9 mouse cellular contexts compared by ENCODE assay signal in the genomic region with DNA sequence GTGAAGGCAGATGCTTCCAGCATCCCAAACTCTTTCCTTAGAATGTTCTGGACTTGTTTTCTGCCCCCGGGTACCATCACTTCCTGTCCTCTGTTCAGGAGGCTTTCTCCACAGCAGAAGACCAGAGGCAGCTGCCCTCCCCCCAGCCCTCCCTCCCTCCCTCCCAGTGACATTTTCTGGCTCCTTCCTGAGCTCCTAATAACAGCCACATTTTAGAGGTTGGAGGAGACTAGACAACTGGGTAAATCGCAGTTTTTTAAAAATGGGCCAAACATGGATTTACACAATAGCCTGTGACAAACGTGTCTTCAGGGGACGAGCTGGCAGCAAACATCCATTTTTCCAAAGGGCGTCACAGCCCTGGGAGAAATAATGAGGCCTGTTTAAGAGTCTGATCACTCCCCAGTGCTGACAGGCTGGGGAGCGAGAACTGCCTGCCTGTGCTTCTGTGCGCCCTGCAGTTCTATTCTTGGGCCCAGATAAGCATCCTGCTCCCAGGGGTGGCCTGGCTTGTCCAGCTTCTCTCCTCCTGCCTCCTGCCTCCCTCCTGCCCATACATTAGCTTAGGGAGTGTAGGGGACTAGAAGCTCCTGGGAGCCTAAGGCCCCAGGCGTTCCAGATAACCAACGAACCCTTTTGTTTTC.
DNase-seq lines count a peak whose midpoint lies in the region; ATAC-seq and TF ChIP-seq lines count a peak whose summit lies in the region.
"Had no signal": no experiment of that assay in that cellular context is flagged by ENCODE, and none has a peak within 500 bp of the region (broad histone marks: within the 10 kb centered on the region; RNA-seq: fewer than 3 reads in every experiment).

No protein-coding gene starts in this region.

- no peak overlapping the region for H3K4me3 ChIP-seq in forebrain, embryonic 11.5 days (ENCODE audit: low read depth, low read length)
- no peak overlapping the region for H3K4me3 ChIP-seq in heart, postnatal 0 days (ENCODE audit: low read depth, low read length)
- H3K4me3 ChIP-seq in midbrain, embryonic 12.5 days, result no peak overlapping the region

- WGBS in forebrain, embryonic 11.5 days, result 18% methylated on average over 9 of the region's 9 CpGs
- 11% methylated on average over 9 of the region's 9 CpGs for WGBS in heart, postnatal 0 days
- WGBS in midbrain, embryonic 12.5 days, result 26% methylated on average over 9 of the region's 9 CpGs

- no peak overlapping the region for H3K4me2 ChIP-seq in forebrain, embryonic 11.5 days (ENCODE audit: low read depth, low read length, severe bottlenecking)
- H3K4me2 ChIP-seq in heart, postnatal 0 days (ENCODE audit: low read depth, low read length), result no peak overlapping the region
- H3K4me2 ChIP-seq in midbrain, embryonic 12.5 days (replicated peaks), result no peak overlapping the region

- no peaks in the 10 kb centered on the region for H3K36me3 ChIP-seq in forebrain, embryonic 11.5 days (ENCODE audit: control insufficient read depth, insufficient read depth, low read length)
- no peaks in the 10 kb centered on the region for H3K36me3 ChIP-seq in heart, postnatal 0 days (replicated peaks; ENCODE audit: control insufficient read depth, insufficient read depth, low read length)
- no peaks in the 10 kb centered on the region for H3K36me3 ChIP-seq in midbrain, embryonic 12.5 days

- intact Hi-C loops in left cerebral cortex, postnatal 36 days (cut with DNase I), result no loop called here

- peak overlapping the region; percentile 37; the same call in 1 of the 2 replicates for H3K9ac ChIP-seq in forebrain, embryonic 11.5 days (ENCODE audit: low read length)
- H3K9ac ChIP-seq in heart, postnatal 0 days (replicated peaks; ENCODE audit: low read depth, low read length), result no peak overlapping the region
- H3K9ac ChIP-seq in midbrain, embryonic 12.5 days (replicated peaks), result no peak overlapping the region

- ATAC-seq in forebrain, embryonic 11.5 days (replicated peaks; ENCODE audit: low FRiP score), result peak; percentile 57; the same call in 1 of the 2 replicates
- peak; percentile 93 for ATAC-seq in heart, postnatal 0 days (ENCODE audit: insufficient read depth, low read depth)
- peak; percentile 84 for ATAC-seq in midbrain, embryonic 12.5 days (ENCODE audit: low FRiP score, low read depth)

- peak overlapping the region; percentile 92 for H3K27ac ChIP-seq in forebrain, embryonic 11.5 days (ENCODE audit: low read depth, low read length)
- H3K27ac ChIP-seq in heart, postnatal 0 days (ENCODE audit: low read depth), result peak overlapping the region; percentile 76
- peak overlapping the region; percentile 79 for H3K27ac ChIP-seq in midbrain, embryonic 12.5 days (replicated peaks)
- H3K27ac ChIP-seq: macrophage had no signal

- no peaks in the 10 kb centered on the region; the same call in 1 of the 2 replicates for H3K9me3 ChIP-seq in forebrain, embryonic 11.5 days (ENCODE audit: control insufficient read depth, low read length)
- no peaks in the 10 kb centered on the region for H3K9me3 ChIP-seq in heart, postnatal 0 days (replicated peaks; ENCODE audit: control insufficient read depth, low read length)
- H3K9me3 ChIP-seq in midbrain, embryonic 12.5 days, result no peaks in the 10 kb centered on the region

- H3K27me3 ChIP-seq in forebrain, embryonic 11.5 days (ENCODE audit: control insufficient read depth, insufficient read depth, low read length), result no peaks in the 10 kb centered on the region
- H3K27me3 ChIP-seq in heart, postnatal 0 days (ENCODE audit: control insufficient read depth, insufficient read depth, low read length), result no peaks in the 10 kb centered on the region
- H3K27me3 ChIP-seq in midbrain, embryonic 12.5 days, result peaks cover 15% of the 10 kb centered on the region; the same call in 1 of the 2 replicates

- DNase-seq in cerebellum, adult 18-20 months, result peak; percentile 46 to 51
- DNase-seq in cerebellum, adult 11 months, result no peak
- DNase-seq in forebrain, embryonic 11.5 days (ENCODE audit: low spot score), result peak; percentile 71
- peak; percentile 82 for DNase-seq in heart, postnatal 0 days (ENCODE audit: low spot score)
- no peak for DNase-seq in B cell, adult 2 months
- DNase-seq in lung, postnatal 14 days, result no peak
- DNase-seq in left cerebral cortex, postnatal 36 days (ENCODE audit: low spot score in 2 of 2), result no peak

- H3K4me1 ChIP-seq in forebrain, embryonic 11.5 days (replicated peaks; ENCODE audit: control insufficient read depth, insufficient read depth, low read length), result peaks cover 16% of the 10 kb centered on the region
- peaks cover 29% of the 10 kb centered on the region for H3K4me1 ChIP-seq in heart, postnatal 0 days (ENCODE audit: control insufficient read depth, insufficient read depth)
- peaks cover 25% of the 10 kb centered on the region for H3K4me1 ChIP-seq in midbrain, embryonic 12.5 days

- peak; percentile 89 for TF ChIP-seq EP300 in heart, postnatal 0 days (IDR thresholded peaks at IDR 0.05; ENCODE audit: low read depth)

- TF ChIP-seq CTCF in heart, postnatal 0 days (IDR thresholded peaks at IDR 0.05; ENCODE audit: low read depth), result no peak

Comparison
In these comparisons a context has a peak if more than half of its experiments do, and no peak if none do; other contexts are left out.
1. DNase-seq: peak in cerebellum, adult 18-20 months (2 of 2), forebrain, embryonic 11.5 days (single experiment) and heart, postnatal 0 days (single experiment); none in cerebellum, adult 11 months (single experiment), B cell, adult 2 months (0 of 2), lung, postnatal 14 days (single experiment) and left cerebral cortex, postnatal 36 days (0 of 2).
2. Peak in every context shown above with its lines, with median percentiles within 50 percentile points of each other: ATAC-seq and H3K27ac ChIP-seq.